Mouse (Mus musculus) T-helper 2 cell (primary cell): ENCODE measurements around the gene Coil.

Source experiments
- in situ Hi-C: fragments of 300-600 bp; cut with MboI, MseI; formaldehyde crosslinking; loops from one replicate; pipeline ENCODE4 v1.15.1; 2025; ENCODE audit warnings: high pct_unique_total_duplicates

Gene Coil

DNA sequence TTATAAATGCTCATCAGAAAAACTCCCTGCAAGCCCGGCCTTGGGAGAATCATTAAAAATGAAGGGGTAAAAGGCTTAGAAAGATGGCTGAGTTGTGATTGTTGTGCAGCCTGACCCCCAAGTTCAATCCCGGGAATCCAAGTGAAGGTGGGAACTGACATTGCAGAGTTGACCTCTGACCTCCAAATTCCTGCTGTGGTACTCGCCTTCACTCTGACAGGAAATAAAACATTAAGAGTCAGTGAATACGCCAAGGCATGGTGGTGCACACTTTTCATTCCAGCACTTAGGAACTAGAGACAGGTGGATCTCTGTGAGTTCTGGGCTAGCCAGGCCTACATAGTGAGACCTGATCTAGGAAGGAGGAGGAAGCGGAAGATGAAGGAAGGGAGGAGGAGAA is 35.4 kb downstream of the Coil start:
- in situ Hi-C loops = no loop called here

- in situ Hi-C loops = no loop called here
Observed at GRCm38 (mm10) chr11:89006404-89006803, 36.4 kb downstream of the Coil start.

- in situ Hi-C loops = no loop called here
Observed at GRCm38 (mm10) chr11:89007582-89007981, 37.5 kb downstream of the Coil start.

GRCm38 (mm10) chr11:89009066-89009465 is 39.0 kb downstream of the Coil start:
- in situ Hi-C loops = no loop called here

- in situ Hi-C loops = no loop called here
Observed at GRCm38 (mm10) chr11:89009496-89009895, 39.4 kb downstream of the Coil start.

GRCm38 (mm10) chr11:89012241-89012640 is 42.2 kb downstream of the Coil start:
- in situ Hi-C loops = no loop called here

- in situ Hi-C loops = no loop called here
Observed at GRCm38 (mm10) chr11:89017514-89018182, 47.6 kb downstream of the Coil start.

- in situ Hi-C loops = no loop called here
Observed at GRCm38 (mm10) chr11:89020681-89021305, 50.7 kb downstream of the Coil start.

DNA sequence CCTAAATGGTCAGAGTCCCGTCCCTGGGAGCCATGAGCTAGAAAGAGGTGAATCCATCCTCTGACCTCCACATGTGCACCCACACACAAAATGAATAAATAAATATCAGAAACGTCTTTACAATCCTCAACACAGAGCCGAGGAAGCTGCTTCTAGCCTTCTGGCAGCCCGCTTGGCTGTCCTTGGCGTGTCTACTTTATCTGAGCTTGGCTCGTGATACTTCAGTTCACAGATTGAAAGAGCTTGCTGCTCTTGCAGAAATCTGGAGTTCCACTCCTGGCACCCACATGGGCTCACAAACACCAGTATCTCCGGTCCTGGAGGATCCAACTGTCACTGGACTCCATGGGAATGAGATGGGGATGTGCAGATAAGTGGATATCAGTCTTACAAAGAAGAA is 51.6 kb downstream of the Coil start:
- in situ Hi-C loops = no loop called here

DNA sequence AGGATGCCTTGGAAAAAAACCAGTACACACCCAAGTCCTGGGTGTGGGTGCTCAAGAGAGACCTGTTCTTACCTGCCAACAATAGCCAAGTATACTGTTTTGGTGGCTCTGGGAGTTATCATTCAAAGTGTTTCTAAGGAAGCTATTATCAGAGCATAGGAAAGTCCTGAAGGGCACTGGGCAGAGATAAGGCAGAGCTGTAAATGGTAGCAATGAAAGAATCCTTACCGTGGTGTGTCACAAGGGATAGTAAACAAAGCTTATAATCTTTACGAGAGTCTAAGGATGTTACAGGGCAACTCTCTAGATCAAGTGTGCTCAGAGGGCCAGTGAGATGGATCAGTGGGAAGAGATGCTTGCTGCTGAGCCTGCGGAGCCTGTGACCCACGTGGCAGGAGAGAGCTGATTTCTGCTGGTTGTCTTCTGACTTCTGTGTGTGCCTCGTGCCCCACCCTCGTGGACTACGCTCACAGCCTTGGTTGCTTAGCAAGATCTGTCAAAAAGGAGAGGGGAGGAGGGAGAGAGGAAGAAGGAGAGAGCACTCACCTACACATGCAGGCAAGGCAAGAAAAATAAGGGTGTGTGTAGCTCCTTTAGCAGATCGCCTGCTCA is 52.2 kb downstream of the Coil start:
- in situ Hi-C loops = no loop called here

DNA sequence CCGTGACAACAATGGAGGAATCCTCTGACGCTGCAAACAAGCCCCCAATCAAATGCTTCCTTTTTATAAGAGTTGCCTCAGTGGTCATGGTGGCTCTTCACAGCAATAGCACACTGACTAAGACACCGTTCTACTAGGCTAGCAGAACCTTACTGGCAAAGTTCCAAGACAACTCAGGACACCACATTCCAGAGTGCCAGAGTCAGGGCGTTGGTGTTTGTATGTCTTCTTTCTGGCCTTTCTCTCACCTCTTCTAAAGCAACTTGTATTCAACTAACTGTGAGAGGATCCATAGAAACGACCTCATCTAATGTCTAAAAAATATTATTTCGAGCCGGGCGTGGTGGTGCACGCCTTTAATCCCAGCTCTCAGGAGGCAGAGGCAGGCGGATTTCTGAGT is 53.4 kb downstream of the Coil start:
- in situ Hi-C loops = no loop called here

- in situ Hi-C loops = no loop called here
Observed at GRCm38 (mm10) chr11:89024181-89024881, 54.3 kb downstream of the Coil start.

DNA sequence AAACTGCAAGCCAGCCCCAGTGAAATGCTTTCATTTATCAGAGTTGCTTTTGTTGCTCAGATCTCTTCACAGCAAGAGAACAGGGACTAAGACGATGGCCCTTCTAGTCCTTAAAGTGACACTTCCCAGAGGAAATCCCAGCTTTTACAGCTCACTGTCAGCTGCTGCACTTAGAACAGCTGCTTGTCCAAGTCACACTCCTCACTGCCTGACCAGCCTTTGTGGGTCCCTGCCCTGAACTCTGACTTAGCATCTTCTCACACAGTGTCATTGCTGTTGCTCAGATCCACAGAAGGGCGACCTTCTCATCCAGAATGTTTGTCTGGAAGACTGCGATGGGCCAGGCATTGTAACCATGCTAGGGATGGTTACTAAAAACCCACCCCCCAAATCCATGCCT is 55.6 kb downstream of the Coil start:
- in situ Hi-C loops = no loop called here

- in situ Hi-C loops = no loop called here
Observed at GRCm38 (mm10) chr11:89026117-89026516, 56.1 kb downstream of the Coil start.

DNA sequence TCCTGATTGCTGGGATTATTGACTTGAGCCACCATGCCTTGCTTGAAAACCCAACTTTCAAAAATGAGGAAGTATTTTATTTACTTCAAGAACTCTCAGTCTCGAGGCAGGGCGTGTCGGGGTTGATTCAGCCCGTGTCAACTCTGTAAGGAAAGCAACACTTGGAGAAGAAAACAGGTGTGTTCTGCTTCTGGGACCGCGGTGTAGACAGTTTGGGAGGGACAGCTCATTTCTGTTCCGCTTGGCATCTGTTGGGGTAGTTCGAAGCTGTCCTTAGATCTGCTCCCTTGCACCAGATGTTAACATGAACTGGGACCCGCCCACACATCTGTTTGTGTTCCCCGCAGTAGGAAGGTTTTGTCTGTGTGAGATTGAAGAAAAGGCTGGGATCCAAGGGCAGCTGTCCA is 57.9 kb downstream of the Coil start:
- in situ Hi-C loops = no loop called here

- in situ Hi-C loops = no loop called here
Observed at GRCm38 (mm10) chr11:89028871-89029405, 58.9 kb downstream of the Coil start.

GRCm38 (mm10) chr11:89030552-89030951 is 60.5 kb downstream of the Coil start:
- in situ Hi-C loops = no loop called here

- in situ Hi-C loops = no loop called here
Observed at GRCm38 (mm10) chr11:89031189-89031588, 61.1 kb downstream of the Coil start.

DNA sequence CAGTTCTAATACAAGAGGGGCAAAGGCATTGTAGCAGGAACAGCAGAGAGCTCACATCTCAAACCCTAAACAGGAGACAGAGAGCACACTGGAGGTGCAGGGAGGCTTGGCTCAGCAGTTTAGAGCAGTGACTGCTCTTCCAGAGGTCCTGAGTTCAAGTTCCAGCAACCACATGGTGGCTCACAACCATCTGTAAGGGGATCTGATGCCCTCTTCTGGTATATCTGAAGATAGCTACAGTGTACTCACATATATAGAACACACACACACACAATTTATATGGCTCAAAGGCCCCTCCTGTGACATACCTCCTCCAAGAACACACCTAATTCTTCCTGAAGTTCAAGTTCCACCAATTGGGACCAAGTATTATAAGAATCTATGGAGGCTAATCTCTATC is 64.5 kb downstream of the Coil start:
- in situ Hi-C loops = no loop called here

- in situ Hi-C loops = no loop called here
Observed at GRCm38 (mm10) chr11:89035552-89035951, 65.5 kb downstream of the Coil start.

- in situ Hi-C loops = no loop called here
Observed at GRCm38 (mm10) chr11:89038496-89038895, 68.4 kb downstream of the Coil start.

GRCm38 (mm10) chr11:89039325-89039724 is 69.3 kb downstream of the Coil start:
- in situ Hi-C loops = no loop called here
